Mouse (Mus musculus) CH12.LX (cell line): ENCODE data around the gene Ankdd1b. TPM values are rescaled to one million over a fixed set of nuclear protein-coding genes. Genes with fewer than 3 reads are reported as not detected.

ENCODE experiments used
- DNase-seq: peaks from one replicate; pipeline ENCODE4 v3.0.0-alpha.2; 2013; ENCODE audit errors: extremely low read depth
- H3K27ac ChIP-seq: 2 replicates; pipeline ENCODE4 v1.5.1; 2012; ENCODE audit warnings: low read depth, mild to moderate bottlenecking, control low read depth, moderate library complexity; ENCODE audit not compliant: insufficient read depth
- H3K27me3 ChIP-seq: replicated peaks from 2 replicates; pipeline ENCODE3; 2012; ENCODE audit warnings: inconsistent platforms
- H3K36me3 ChIP-seq, 2 experiments: replicated peaks in 1 of 2; 2 replicates each; pipeline versions ENCODE3 to v1.6.1; 2012; ENCODE audit warnings: inconsistent platforms in 1 of 2, low read length in 1 of 2, mild to moderate bottlenecking in 1 of 2, mixed read lengths in 1 of 2, moderate library complexity in 1 of 2; ENCODE audit not compliant: control insufficient read depth in 1 of 2, insufficient read depth in 1 of 2
- H3K4me1 ChIP-seq, 2 experiments: 2 replicates each; pipeline ENCODE4 v1.6.1; 2012; ENCODE audit warnings: inconsistent platforms in 1 of 2, moderate library complexity in 1 of 2; ENCODE audit not compliant: insufficient read depth in 2 of 2, control insufficient read depth in 1 of 2
- H3K4me2 ChIP-seq: 2 replicates; pipeline ENCODE4 v1.6.1; 2012; ENCODE audit warnings: low read depth, mild to moderate bottlenecking, control low read depth; ENCODE audit not compliant: poor library complexity, insufficient read depth, severe bottlenecking
- H3K4me3 ChIP-seq, 3 experiments: fragments of 150-350 bp in 1 of 3; sonication (generic) in 1 of 3; replicated peaks in 1 of 3; 2 replicates each; pipeline versions ENCODE3 to v1.5.1; 2011 to 2012; ENCODE audit warnings: low read depth in 2 of 3, low read length in 2 of 3, mild to moderate bottlenecking in 2 of 3, moderate library complexity in 2 of 3, control low read depth in 1 of 3, improper control_type of control experiment in 1 of 3, inconsistent platforms in 1 of 3, mixed read lengths in 1 of 3; ENCODE audit not compliant: poor library complexity in 1 of 3
- H3K79me2 ChIP-seq: replicated peaks from 2 replicates; pipeline ENCODE4 v1.6.1; 2012; ENCODE audit warnings: mild to moderate bottlenecking, moderate library complexity; ENCODE audit not compliant: control insufficient read depth, poor library complexity, insufficient read depth, severe bottlenecking; ENCODE audit errors: extremely low read depth
- H3K9ac ChIP-seq: 2 replicates; pipeline ENCODE4 v1.6.1; 2012; ENCODE audit warnings: low read depth, mild to moderate bottlenecking, control low read depth, moderate library complexity; ENCODE audit not compliant: insufficient read depth
- H3K9me3 ChIP-seq: replicated peaks from 2 replicates; pipeline ENCODE3; 2012; ENCODE audit warnings: low read length, inconsistent platforms, mixed read lengths
- BHLHE40 ChIP-seq: IDR thresholded peaks from 2 replicates; pipeline ENCODE4 v1.6.1; 2011; ENCODE audit warnings: mild to moderate bottlenecking, low read depth, low read length, improper control_type of control experiment
- CHD1 ChIP-seq: IDR thresholded peaks from 2 replicates; pipeline ENCODE4 v1.6.1; 2012; ENCODE audit warnings: low read depth, low read length, improper control_type of control experiment, inconsistent platforms
- CHD2 ChIP-seq: IDR thresholded peaks from 2 replicates; pipeline ENCODE4 v1.6.1; 2011; ENCODE audit warnings: low read length, improper control_type of control experiment
- E2F4 ChIP-seq: IDR thresholded peaks from 2 replicates; pipeline ENCODE4 v1.6.1; 2011; ENCODE audit warnings: low read depth, low read length, improper control_type of control experiment; ENCODE audit not compliant: insufficient replicate concordance
- ELF1 ChIP-seq: IDR thresholded peaks from 2 replicates; pipeline ENCODE4 v1.6.1; 2014; ENCODE audit warnings: low read depth, mild to moderate bottlenecking, inconsistent platforms, low read length, improper control_type of control experiment
- EP300 ChIP-seq: IDR thresholded peaks from 2 replicates; pipeline ENCODE4 v1.6.1; 2011; ENCODE audit warnings: low read length, improper control_type of control experiment
- ETS1 ChIP-seq: conservative IDR thresholded peaks from 2 replicates; pipeline ENCODE4 v1.6.1; 2012; ENCODE audit warnings: low read depth, mild to moderate bottlenecking, inconsistent platforms, low read length, improper control_type of control experiment, moderate library complexity
- HCFC1 ChIP-seq: IDR thresholded peaks from 2 replicates; pipeline ENCODE4 v1.6.1; 2012; ENCODE audit warnings: low read depth, mild to moderate bottlenecking, inconsistent platforms, low read length, improper control_type of control experiment
- IRF4 ChIP-seq: IDR thresholded peaks from 2 replicates; pipeline ENCODE4 v1.6.1; 2014; ENCODE audit warnings: low read depth, mild to moderate bottlenecking, inconsistent platforms, low read length, improper control_type of control experiment
- JUN ChIP-seq: IDR thresholded peaks from 2 replicates; pipeline ENCODE4 v1.6.1; 2011; ENCODE audit warnings: low read depth, mild to moderate bottlenecking, low read length, improper control_type of control experiment, moderate library complexity; ENCODE audit not compliant: insufficient read depth
- JUND ChIP-seq: conservative IDR thresholded peaks from 2 replicates; pipeline ENCODE4 v1.6.1; 2011; ENCODE audit warnings: low read depth, low read length, improper control_type of control experiment
- MAFK ChIP-seq: IDR thresholded peaks from 2 replicates; pipeline ENCODE4 v1.6.1; 2011; ENCODE audit warnings: low read length, improper control_type of control experiment; ENCODE audit not compliant: insufficient replicate concordance
- MEF2A ChIP-seq: IDR thresholded peaks from 2 replicates; pipeline ENCODE4 v1.6.1; 2014; ENCODE audit warnings: low read depth, mild to moderate bottlenecking, inconsistent platforms, low read length, improper control_type of control experiment, borderline replicate concordance
- MXI1 ChIP-seq: IDR thresholded peaks from 2 replicates; pipeline ENCODE4 v1.6.1; 2011; ENCODE audit warnings: mild to moderate bottlenecking, low read depth, low read length, improper control_type of control experiment
- MYC ChIP-seq: IDR thresholded peaks from 2 replicates; pipeline ENCODE4 v1.6.1; 2011; ENCODE audit warnings: low read depth, mild to moderate bottlenecking, improper control_type of control experiment, low read length
- NRF1 ChIP-seq: IDR thresholded peaks from 2 replicates; pipeline ENCODE4 v1.6.1; 2014; ENCODE audit warnings: low read depth, mild to moderate bottlenecking, inconsistent platforms, low read length, improper control_type of control experiment, moderate library complexity
- POLR2A ChIP-seq: IDR thresholded peaks from 2 replicates; pipeline ENCODE4 v1.6.1; 2011; ENCODE audit warnings: low read depth, mild to moderate bottlenecking, improper control_type of control experiment, low read length
- POLR2AphosphoS2 ChIP-seq: IDR thresholded peaks from 2 replicates; pipeline ENCODE4 v1.6.1; 2011; ENCODE audit warnings: low read depth, low read length, improper control_type of control experiment
- RCOR1 ChIP-seq: conservative IDR thresholded peaks from 2 replicates; pipeline ENCODE4 v1.6.1; 2012; ENCODE audit warnings: low read depth, mild to moderate bottlenecking, inconsistent platforms, low read length, improper control_type of control experiment
- SIN3A ChIP-seq: IDR thresholded peaks from 2 replicates; pipeline ENCODE4 v1.6.1; 2012; ENCODE audit warnings: low read length, improper control_type of control experiment, inconsistent platforms
- SMC3 ChIP-seq: IDR thresholded peaks from 2 replicates; pipeline ENCODE4 v1.6.1; 2011; ENCODE audit warnings: low read depth, low read length, improper control_type of control experiment
- TBP ChIP-seq: conservative IDR thresholded peaks from 2 replicates; pipeline ENCODE4 v1.6.1; 2011; ENCODE audit warnings: low read depth, low read length, improper control_type of control experiment
- TCF12 ChIP-seq: IDR thresholded peaks from 2 replicates; pipeline ENCODE4 v1.6.1; 2014; ENCODE audit warnings: low read depth, mild to moderate bottlenecking, inconsistent platforms, low read length, improper control_type of control experiment
- UBTF ChIP-seq: IDR thresholded peaks from 2 replicates; pipeline ENCODE4 v1.6.1; 2012; ENCODE audit warnings: low read depth, mild to moderate bottlenecking, inconsistent platforms, low read length, improper control_type of control experiment, moderate library complexity
- USF1 ChIP-seq: IDR thresholded peaks from 2 replicates; pipeline ENCODE4 v1.6.1; 2014; ENCODE audit warnings: low read depth, mild to moderate bottlenecking, inconsistent platforms, low read length, improper control_type of control experiment
- ZKSCAN1 ChIP-seq: IDR thresholded peaks from 2 replicates; pipeline ENCODE4 v1.6.1; 2012; ENCODE audit warnings: low read depth, inconsistent platforms, low read length, improper control_type of control experiment, borderline replicate concordance
- dilution Hi-C: fragments of 300-500 bp; cut with MboI; formaldehyde crosslinking; loops from 2 replicates; pipeline ENCODE4 v1.14.3; 2020; ENCODE audit warnings: low sequenced_read_pairs; ENCODE audit not compliant: extremely low pct_unique_long_range_greater_than_20kb, extremely low pct_ligation_motif_present
- in situ Hi-C: fragments of 300-500 bp; cut with MboI; formaldehyde crosslinking; loops from 3 replicates; pipeline ENCODE4 v1.14.3; 2019; ENCODE audit warnings: low sequenced_read_pairs, low pct_ligation_motif_present, low pct_unique_long_range_greater_than_20kb, mixed read lengths
- polyA plus RNA-seq: library from polyadenylated mRNA; unstranded; fragments of >175 nt; gene quantifications from 2 replicates; pipeline ENCODE4 v1.2.1, GENCODE M21; 2012; ENCODE audit warnings: low read depth; ENCODE audit not compliant: insufficient read length
- total RNA-seq, 2 experiments: library from RNA; depleted of rRNA; stranded (reverse); fragments of 300-350 nt in 1 of 2; fragments of >200 nt in 1 of 2; gene quantifications; 2 replicates each; pipeline ENCODE4 v1.2.3; 2012 to 2014

Gene Ankdd1b
- total RNA-seq (2012; rRNA removed) (0.08 and 0.13 TPM in 2 replicates), total RNA-seq (2014; rRNA removed) (not detected in 2 replicates), polyA plus RNA-seq (not detected in 2 replicates)

DNA sequence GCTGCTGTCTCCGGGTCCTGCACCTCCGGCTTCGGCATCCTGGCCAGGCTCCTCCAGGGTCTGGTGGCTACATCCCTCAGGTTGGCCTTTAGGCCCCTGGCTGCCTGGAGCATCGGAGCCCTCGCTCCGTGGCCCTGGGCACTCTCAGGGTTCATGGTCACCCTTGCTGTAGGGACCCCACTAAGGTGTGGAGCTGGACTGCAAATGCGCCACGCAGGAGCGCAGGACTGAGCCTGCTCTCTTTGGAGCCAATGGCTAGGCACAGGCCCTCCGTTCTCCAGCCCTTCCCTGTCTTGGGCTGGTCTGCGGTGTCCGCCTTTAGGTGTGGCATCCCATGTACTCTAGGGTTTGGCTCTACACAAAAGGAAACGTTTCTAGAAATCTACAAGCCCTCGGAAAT, at the start of gene Ankdd1b:
Gene Ankdd1b (minus strand): TSS at position 242 of the 400 bp plus-strand sequence.
- Histone ChIP-seq H3K27ac (no peak within 1 kb of the TSS), H3K4me2 (no peak within 1 kb of the TSS), H3K27me3 (no peaks in the 10 kb centered on the region), H3K4me3 (no peak within 1 kb of the TSS), H3K79me2 (no peaks in the 10 kb centered on the region), H3K9me3 (no peaks in the 10 kb centered on the region), H3K36me3 (no peaks in the 10 kb centered on the region), H3K9ac (no peak within 1 kb of the TSS), H3K4me1 (0 out of 4 replicates have a peak, but pooled peaks cover 0 to 4% of the 10 kb centered on the region in 2 experiments)
- TF ChIP-seq ZKSCAN1 (no peak), SMC3 (no peak), MEF2A (no peak), MXI1 (no peak), IRF4 (no peak), JUND (no peak), ETS1 (no peak)
- DNase-seq, result no peak
- dilution Hi-C loops, result no loop called here
- in situ Hi-C loops, result no loop called here

GRCm38 (mm10) chr13:96517335-96517734, 46.3 kb upstream of the Ankdd1b start:
- no peaks in the 10 kb centered on the region for H3K9me3 ChIP-seq
- H3K9ac ChIP-seq, result no peak overlapping the region
- peaks cover 6 to 27% of the 10 kb centered on the region in 2 experiments for H3K4me1 ChIP-seq
- peaks cover 26 to 50% of the 10 kb centered on the region in 2 experiments for H3K36me3 ChIP-seq
- dilution Hi-C loops (no loop called here), in situ Hi-C loops (no loop called here)
- no peak overlapping the region for H3K4me3 ChIP-seq
- DNase-seq, result no peak
- no peaks in the 10 kb centered on the region for H3K27me3 ChIP-seq
- H3K4me2 ChIP-seq, result no peak overlapping the region
- no peaks in the 10 kb centered on the region for H3K79me2 ChIP-seq
- H3K27ac ChIP-seq, result no peak overlapping the region
- TF ChIP-seq MAFK (no peak), IRF4 (no peak)

- TF ChIP-seq IRF4 (peak; percentile 82), POLR2AphosphoS2 (no peak), CHD2 (no peak), BHLHE40 (peak; percentile 59), UBTF (no peak), JUN (peak; percentile 17; the same call in 1 of the 2 replicates), EP300 (peak; percentile 46), POLR2A (no peak), TBP (no peak), CHD1 (no peak), RCOR1 (no peak), USF1 (no peak), HCFC1 (peak; percentile 43), TCF12 (peak; percentile 29; the same call in 1 of the 2 replicates), ELF1 (peak; percentile 69; the same call in 1 of the 2 replicates), MAFK (no peak), SMC3 (no peak), E2F4 (no peak), MYC (0 out of 2 replicates have a peak, but pooled peaks have one; percentile 33), SIN3A (no peak), NRF1 (peak; percentile 94)
- Histone ChIP-seq H3K9ac (no peak overlapping the region), H3K27ac (peak overlapping the region; percentile 35; the same call in 1 of the 2 replicates), H3K9me3 (no peaks in the 10 kb centered on the region), H3K27me3 (no peaks in the 10 kb centered on the region), H3K36me3 (peaks cover 28 to 56% of the 10 kb centered on the region in 2 experiments), H3K4me3 (no peak overlapping the region), H3K4me2 (no peak overlapping the region), H3K79me2 (no peaks in the 10 kb centered on the region), H3K4me1 (peaks cover 8 to 29% of the 10 kb centered on the region in 2 experiments)
- peak; percentile 42 for DNase-seq
- in situ Hi-C loops (no loop called here), dilution Hi-C loops (no loop called here)
Observed at GRCm38 (mm10) chr13:96516249-96516648, 45.3 kb upstream of the Ankdd1b start.
